Mouse (Mus musculus) stomach, postnatal 0 days (tissue): ENCODE measurements around the gene Rabggta. TPM values are rescaled to one million over a fixed set of nuclear protein-coding genes. Genes with fewer than 3 reads are reported as not detected.
A peak's percentile ranks its signal among the peaks of the same experiment; 100 is the strongest.

Experiments
- ATAC-seq: fragments of 200-750 bp; cut with Nextera tagmentation; 2 replicates; pipeline ENCODE4 v1.8.0; 2017; ENCODE audit not compliant: low FRiP score, low TSS enrichment
- DNase-seq: peaks from one replicate; pipeline ENCODE4 v3.0.0-alpha.2; 2016; ENCODE audit warnings: low spot score
- H3K27ac ChIP-seq: fragments of 300-500 bp; sonication (generic); replicated peaks from 2 replicates; pipeline ENCODE4 v1.5.1; 2014; ENCODE audit warnings: mild to moderate bottlenecking, control low read depth
- H3K27me3 ChIP-seq: fragments of 300-500 bp; sonication (generic); 2 replicates; pipeline ENCODE4 v1.6.1; 2014; ENCODE audit warnings: low read length; ENCODE audit not compliant: control insufficient read depth, insufficient read depth
- H3K36me3 ChIP-seq: fragments of 300-500 bp; sonication (generic); 2 replicates; pipeline ENCODE4 v1.6.1; 2014; ENCODE audit warnings: low read length, mixed read lengths; ENCODE audit not compliant: control insufficient read depth, insufficient read depth
- H3K4me1 ChIP-seq: fragments of 300-500 bp; sonication (generic); replicated peaks from 2 replicates; pipeline ENCODE4 v1.6.1; 2014; ENCODE audit warnings: antibody characterized with exemption; ENCODE audit not compliant: control insufficient read depth, insufficient read depth
- H3K4me2 ChIP-seq: fragments of 300-500 bp; sonication (generic); replicated peaks from 2 replicates; pipeline ENCODE4 v1.6.1; 2014; ENCODE audit warnings: low read depth, mild to moderate bottlenecking, control low read depth, moderate library complexity
- H3K4me3 ChIP-seq: fragments of 300-500 bp; sonication (generic); 2 replicates; pipeline ENCODE4 v1.5.1; 2014; ENCODE audit warnings: low read depth, low read length, control low read depth
- H3K9ac ChIP-seq: fragments of 300-500 bp; sonication (generic); 2 replicates; pipeline ENCODE4 v1.6.1; 2014; ENCODE audit warnings: mild to moderate bottlenecking, low read length, control low read depth, mixed read lengths
- H3K9me3 ChIP-seq: fragments of 300-500 bp; sonication (generic); 2 replicates; pipeline ENCODE4 v1.6.1; 2016; ENCODE audit warnings: low read length; ENCODE audit not compliant: control insufficient read depth
- CTCF ChIP-seq: IDR thresholded peaks from 2 replicates; pipeline ENCODE4 v1.5.1; 2016; ENCODE audit warnings: antibody characterized with exemption, low read depth, mild to moderate bottlenecking, moderate library complexity
- EP300 ChIP-seq: optimal IDR thresholded peaks from 2 replicates; pipeline ENCODE3; 2016; ENCODE audit warnings: antibody characterized with exemption
- WGBS: fragments of 180-500 bp; shearing (Covaris S2); extraction: QIAGEN DNeasy Blood & Tissue Kit; methylation state at CpG from one replicate; pipeline ENCODE4 v1.1.7; 2014; 5-methylcytosine and 5-hydroxymethylcytosine counted together
- polyA plus RNA-seq: library from polyadenylated mRNA; unstranded; fragments of >200 nt; fragmentation: Nextera tagmentation; extraction: Ambion mirVana; gene quantifications from 2 replicates; pipeline ENCODE4 v1.2.1, GENCODE M21; 2015

Rabggta gene
- polyA plus RNA-seq, 1 experiment from 2014 or later = 27.3 TPM

- Histone ChIP-seq H3K4me3 (peak within 1 kb of the TSS; percentile 76), H3K9me3 (no peaks in the 10 kb centered on the region), H3K36me3 (peaks cover 11% of the 10 kb centered on the region), H3K27ac (peak within 1 kb of the TSS; percentile 90), H3K9ac (peak within 1 kb of the TSS; percentile 77), H3K4me2 (peak within 1 kb of the TSS; percentile 83), H3K4me1 (no peaks in the 10 kb centered on the region), H3K27me3 (no peaks in the 10 kb centered on the region)
- under 1% methylated on average over 66 of the region's 66 CpGs for WGBS
- ATAC-seq (peak; percentile 99), DNase-seq (peak; percentile 98)
- peak; percentile 90 for TF ChIP-seq CTCF
- peak; percentile 63 for TF ChIP-seq EP300
These were observed 40.6 kb downstream of the Rabggta start, which contains the start of gene Tinf2 for GRCm38 (mm10) chr14:55681160-55682117. TSS of gene Tinf2 (minus strand) at chr14:55681820.

GRCm38 (mm10) chr14:55677615-55678014 is 44.4 kb downstream of the Rabggta start:
- Histone ChIP-seq H3K4me2 (no peak overlapping the region), H3K4me1 (peaks cover 3% of the 10 kb centered on the region; the same call in 1 of the 2 replicates), H3K4me3 (no peak overlapping the region), H3K36me3 (peaks cover 11% of the 10 kb centered on the region), H3K9ac (no peak overlapping the region), H3K27ac (no peak overlapping the region), H3K27me3 (no peaks in the 10 kb centered on the region), H3K9me3 (no peaks in the 10 kb centered on the region)
- TF ChIP-seq EP300 = no peak
- TF ChIP-seq CTCF = no peak
- whole genome bisulfite sequencing = 77% methylated on average over 4 of the region's 4 CpGs
- DNase-seq (no peak), ATAC-seq (no peak)

GRCm38 (mm10) chr14:55672741-55673060 is 49.4 kb downstream of the Rabggta start:
- Histone ChIP-seq H3K9me3 (no peaks in the 10 kb centered on the region), H3K27me3 (no peaks in the 10 kb centered on the region), H3K4me2 (peak overlapping the region; percentile 84), H3K4me3 (peak overlapping the region; percentile 78), H3K27ac (no peak overlapping the region; the same call in 1 of the 2 replicates), H3K4me1 (peaks cover 3% of the 10 kb centered on the region; the same call in 1 of the 2 replicates), H3K36me3 (no peaks in the 10 kb centered on the region; the same call in 1 of the 2 replicates), H3K9ac (peak overlapping the region; percentile 84)
- ATAC-seq (no peak), DNase-seq (no peak)
- 68% methylated on average over 7 of the region's 7 CpGs for WGBS
- no peak for TF ChIP-seq CTCF
- no peak for TF ChIP-seq EP300

GRCm38 (mm10) chr14:55671833-55672740 is 50.0 kb downstream of the Rabggta start, which contains the start of the genes Gmpr2 and Nedd8:
TSS of gene Gmpr2 (plus strand) at chr14:55671941.
TSS of gene Nedd8 (minus strand) at chr14:55672124.
- Histone ChIP-seq H3K9me3 (no peaks in the 10 kb centered on the region), H3K36me3 (no peaks in the 10 kb centered on the region), H3K9ac (peak within 1 kb of the TSS; percentile 84), H3K4me2 (peak within 1 kb of the TSS; percentile 84), H3K4me1 (peaks cover 3% of the 10 kb centered on the region; the same call in 1 of the 2 replicates), H3K27ac (peak within 1 kb of the TSS; percentile 82), H3K4me3 (peak within 1 kb of the TSS; percentile 78), H3K27me3 (no peaks in the 10 kb centered on the region)
- ATAC-seq (peak; percentile 97), DNase-seq (peak; percentile 89)
- no peak for TF ChIP-seq EP300
- TF ChIP-seq CTCF = no peak
- 1% methylated on average over 38 of the region's 38 CpGs for WGBS

GRCm38 (mm10) chr14:55671486-55671832 is 50.6 kb downstream of the Rabggta start:
- H3K4me3 ChIP-seq = peak overlapping the region; percentile 78
- H3K4me2 ChIP-seq = peak overlapping the region; percentile 84
- peaks cover 3% of the 10 kb centered on the region; the same call in 1 of the 2 replicates for H3K4me1 ChIP-seq
- DNase-seq = no peak
- H3K9me3 ChIP-seq = no peaks in the 10 kb centered on the region
- WGBS = 0% methylated on average over 12 of the region's 12 CpGs
- no peak; the same call in 1 of the 2 replicates for TF ChIP-seq CTCF
- no peak for TF ChIP-seq EP300
- peak overlapping the region; percentile 82 for H3K27ac ChIP-seq
- H3K27me3 ChIP-seq = no peaks in the 10 kb centered on the region
- no peaks in the 10 kb centered on the region for H3K36me3 ChIP-seq
- peak; percentile 11; the same call in 1 of the 2 replicates for ATAC-seq
- peak overlapping the region; percentile 84 for H3K9ac ChIP-seq

Other genes with a start within 250 kb of the Rabggta start
- 53.7 and 54.5 TPM in 2 replicates for gene Dhrs4, start 243.5 kb downstream of the Rabggta start, polyA plus RNA-seq
- gene Carmil3, start 231.6 kb downstream of the Rabggta start, polyA plus RNA-seq = 0.46 and 0.81 TPM in 2 replicates
- 0.08 and 0.17 TPM in 2 replicates for gene Cpne6, start 211.8 kb downstream of the Rabggta start, polyA plus RNA-seq
- gene Nrl, start 197.3 kb downstream of the Rabggta start, polyA plus RNA-seq = 0.11 TPM in 1 of 2 replicates, not detected in the other
- 15.7 and 16.1 TPM in 2 replicates for gene Pck2, start 182.0 kb downstream of the Rabggta start, polyA plus RNA-seq
- gene Dcaf11, start 162.3 kb downstream of the Rabggta start, polyA plus RNA-seq = 45.9 and 51.0 TPM in 2 replicates
- 0.57 and 0.93 TPM in 2 replicates for gene A730061H03Rik, start 161.9 kb downstream of the Rabggta start, polyA plus RNA-seq
- gene Fitm1, start 146.6 kb downstream of the Rabggta start, polyA plus RNA-seq = 0.30 and 0.35 TPM in 2 replicates
- gene Psme1, start 144.1 kb downstream of the Rabggta start, polyA plus RNA-seq = 130 and 136 TPM in 2 replicates
- 13.1 and 14.5 TPM in 2 replicates for gene Emc9, start 137.0 kb downstream of the Rabggta start, polyA plus RNA-seq
- gene Psme2, start 131.2 kb downstream of the Rabggta start, polyA plus RNA-seq = 268 and 316 TPM in 2 replicates
- 9.5 and 11.3 TPM in 2 replicates for gene Rnf31, start 130.6 kb downstream of the Rabggta start, polyA plus RNA-seq
- 14.1 and 14.7 TPM in 2 replicates for gene Irf9, start 118.7 kb downstream of the Rabggta start, polyA plus RNA-seq
- gene Rec8, start 104.2 kb downstream of the Rabggta start, polyA plus RNA-seq = 4.5 TPM in 2 replicates
- gene Ipo4, start 86.3 kb downstream of the Rabggta start, polyA plus RNA-seq = 28.8 and 38.3 TPM in 2 replicates
- 1.2 and 1.3 TPM in 2 replicates for gene Gm49378, start 84.4 kb downstream of the Rabggta start, polyA plus RNA-seq
- 71.7 and 75.6 TPM in 2 replicates for gene Tm9sf1, start 78.5 kb downstream of the Rabggta start, polyA plus RNA-seq
- gene Tssk4, start 72.1 kb downstream of the Rabggta start, polyA plus RNA-seq = 0.46 and 0.57 TPM in 2 replicates
- gene Mdp1, start 61.8 kb downstream of the Rabggta start, polyA plus RNA-seq = 46.5 and 50.6 TPM in 2 replicates
- gene Gmpr2, start 50.3 kb downstream of the Rabggta start, polyA plus RNA-seq = 24.8 and 26.8 TPM in 2 replicates
- 402 and 425 TPM in 2 replicates for gene Nedd8, start 50.1 kb downstream of the Rabggta start, polyA plus RNA-seq
- 17.5 and 17.8 TPM in 2 replicates for gene Tinf2, start 40.4 kb downstream of the Rabggta start, polyA plus RNA-seq
- 79.0 and 80.6 TPM in 2 replicates for gene Tgm1, start 8.3 kb downstream of the Rabggta start, polyA plus RNA-seq
- 92.3 and 99.5 TPM in 2 replicates for gene Dhrs1, start 23.4 kb upstream of the Rabggta start, polyA plus RNA-seq
- gene Nop9, start 23.4 kb upstream of the Rabggta start, polyA plus RNA-seq = 16.8 and 19.8 TPM in 2 replicates
- gene Cideb, start 36.2 kb upstream of the Rabggta start, polyA plus RNA-seq = 12.3 and 13.6 TPM in 2 replicates
- 3.2 and 3.8 TPM in 2 replicates for gene Ltb4r2, start 39.2 kb upstream of the Rabggta start, polyA plus RNA-seq
- gene Ltb4r1, start 43.7 kb upstream of the Rabggta start, polyA plus RNA-seq = 1.8 TPM in 2 replicates
- 2.3 and 2.5 TPM in 2 replicates for gene Adcy4, start 61.8 kb upstream of the Rabggta start, polyA plus RNA-seq
- gene Ripk3, start 66.6 kb upstream of the Rabggta start, polyA plus RNA-seq = 8.7 and 13.2 TPM in 2 replicates
- gene Nfatc4, start 100.9 kb upstream of the Rabggta start, polyA plus RNA-seq = 11.2 and 12.5 TPM in 2 replicates
- gene Nynrin, start 131.7 kb upstream of the Rabggta start, polyA plus RNA-seq = 2.8 and 3.2 TPM in 2 replicates
- gene Cbln3, start 162.1 kb upstream of the Rabggta start, polyA plus RNA-seq = 0.56 and 0.65 TPM in 2 replicates
- 6.4 and 7.5 TPM in 2 replicates for gene Khnyn, start 162.7 kb upstream of the Rabggta start, polyA plus RNA-seq
- gene Sdr39u1, start 178.0 kb upstream of the Rabggta start, polyA plus RNA-seq = 48.4 and 52.0 TPM in 2 replicates
- gene Cma1, start 222.4 kb upstream of the Rabggta start, polyA plus RNA-seq = 15.4 and 17.5 TPM in 2 replicates
- 0.23 TPM in 1 of 2 replicates, not detected in the other for gene Cma2, start 228.7 kb upstream of the Rabggta start, polyA plus RNA-seq